Mouse (Mus musculus) c-Kit-positive CD71-positive TER-119-negative erythroid progenitor cells, embryonic 14.5 days (primary cell): ENCODE measurements at regions not wholly inside any gene's neighbourhood (a gene's known extent, or its start where the extent isn't known, plus 50 kb on each side); places are given as distances from the start of the nearest gene placed in this dataset.
"Not testable (repeated sequence)": the region's sequence is repeated elsewhere in the genome, so short reads cannot be mapped to it uniquely, and the experiment has no call there.

Experiments used
- DNase-seq: peaks from one replicate; pipeline ENCODE4 v3.0.0-alpha.2; 2013; ENCODE audit warnings: low read depth

DNA sequence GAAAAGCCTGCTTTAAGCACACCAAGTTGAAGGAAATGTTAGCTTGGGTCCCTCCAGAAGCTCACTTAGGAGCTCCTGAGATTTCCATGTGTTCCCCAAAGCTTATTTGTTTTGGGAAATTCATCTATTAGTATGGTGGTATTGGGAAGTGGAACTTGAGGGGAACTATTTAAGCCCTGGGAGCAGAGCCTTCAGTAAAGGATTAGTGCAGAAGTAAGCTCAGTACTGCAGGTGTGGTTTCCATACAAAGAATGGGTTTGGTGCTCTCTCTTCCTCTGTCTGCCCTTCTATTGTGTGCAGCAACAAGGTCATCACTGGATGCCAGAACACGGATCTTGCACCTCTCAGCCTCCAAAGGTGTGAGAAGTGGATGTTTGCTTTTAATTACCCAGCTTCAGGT, 57.2 kb downstream of the Foxa2 start:
- DNase-seq, result no peak

DNA sequence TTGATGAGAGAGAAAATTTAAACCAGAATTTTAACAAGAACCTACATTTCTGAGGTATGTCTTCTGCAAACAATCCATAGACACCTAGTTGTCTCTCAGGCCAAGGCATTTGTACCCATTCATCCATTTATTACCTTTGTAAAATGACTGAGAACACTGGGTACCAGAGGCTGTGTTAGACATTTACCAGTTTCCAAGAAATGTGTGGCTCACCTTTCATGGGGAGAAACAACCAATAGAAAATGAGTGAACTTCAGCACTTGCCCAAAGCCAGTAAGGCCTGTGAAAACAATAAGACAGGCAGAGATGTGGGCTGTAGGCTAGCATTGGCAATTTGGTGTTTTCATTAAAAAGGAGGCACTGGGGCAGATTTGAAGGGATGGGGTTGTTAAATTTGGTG, 58.2 kb downstream of the Foxa2 start:
- DNase-seq, result no peak

DNA sequence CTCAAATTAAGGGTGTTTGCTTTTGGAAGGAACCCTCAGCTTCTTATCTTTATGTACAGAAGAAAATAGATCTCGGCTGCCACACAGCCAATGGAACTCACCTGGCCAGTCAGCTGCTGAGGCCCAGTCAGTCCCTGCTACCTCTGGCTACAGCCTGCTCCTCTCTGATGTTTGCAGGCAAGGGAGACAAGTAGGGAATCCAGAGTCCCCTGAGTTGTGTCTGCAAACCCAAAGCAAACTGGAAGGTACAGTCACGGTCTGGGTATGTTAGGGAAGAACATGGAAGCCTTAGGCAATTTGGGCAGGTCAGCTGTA, 61.6 kb downstream of the Foxa2 start:
- DNase-seq, result no peak

DNA sequence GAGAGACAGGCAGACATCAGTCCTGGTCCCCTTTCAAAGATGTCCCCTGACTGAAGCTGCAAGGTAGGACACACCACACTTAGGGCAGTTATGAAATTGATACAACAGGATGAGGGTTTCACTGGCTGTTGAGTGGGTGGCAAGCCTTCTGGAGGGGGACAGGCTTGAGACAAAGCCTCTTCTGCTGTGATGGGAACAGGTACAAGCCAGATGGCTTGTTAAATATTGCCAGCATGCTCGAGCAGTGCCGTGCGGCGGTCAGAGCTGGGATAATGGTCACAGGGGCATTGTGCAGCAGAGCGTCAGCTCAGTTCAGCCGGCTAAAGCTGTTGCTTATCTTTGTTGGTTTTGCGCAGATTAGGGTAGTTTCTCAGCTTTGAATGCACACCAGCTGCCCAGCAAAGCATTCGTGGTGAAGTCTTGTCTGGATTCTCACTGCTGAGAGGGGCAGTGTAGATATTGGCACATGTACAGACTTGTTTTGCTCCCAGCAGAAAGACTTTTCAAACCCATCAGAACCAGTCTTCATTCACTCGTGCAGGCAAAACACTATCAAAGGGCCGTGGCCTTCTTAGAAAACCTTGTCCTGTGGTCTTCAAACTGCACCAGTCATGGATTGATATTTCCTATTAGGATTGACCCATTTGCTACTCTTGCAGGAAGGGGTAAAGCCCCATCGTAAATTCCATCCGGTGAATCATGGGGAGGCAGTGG, 62.1 kb downstream of the Foxa2 start:
- no peak for DNase-seq

DNA sequence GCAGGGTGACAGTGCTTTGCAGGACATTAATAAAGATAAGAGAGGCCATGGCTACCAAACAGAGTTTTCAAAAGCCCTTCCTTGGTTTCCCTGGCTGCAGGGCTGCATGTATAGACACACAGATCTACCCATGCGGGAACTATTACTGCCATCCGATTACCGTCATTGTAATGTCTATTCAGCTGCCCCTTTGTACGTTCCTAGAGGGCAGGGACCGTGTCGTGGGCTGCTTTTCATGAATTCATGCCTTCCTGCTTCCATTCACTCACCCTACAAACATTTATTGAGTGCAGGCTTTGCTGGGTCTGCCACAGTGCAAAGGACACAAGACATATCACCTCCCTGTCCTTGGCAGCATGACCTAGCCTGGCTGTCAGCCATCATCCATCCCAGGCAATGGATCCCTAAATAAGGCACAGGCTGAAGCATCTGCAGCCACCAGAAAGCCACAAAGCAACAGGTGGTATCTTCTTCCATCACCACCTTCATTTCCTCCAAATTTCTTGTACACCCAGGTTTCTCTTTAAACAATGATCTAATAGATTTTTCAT, 65.8 kb downstream of the Foxa2 start:
- DNase-seq, result no peak

DNA sequence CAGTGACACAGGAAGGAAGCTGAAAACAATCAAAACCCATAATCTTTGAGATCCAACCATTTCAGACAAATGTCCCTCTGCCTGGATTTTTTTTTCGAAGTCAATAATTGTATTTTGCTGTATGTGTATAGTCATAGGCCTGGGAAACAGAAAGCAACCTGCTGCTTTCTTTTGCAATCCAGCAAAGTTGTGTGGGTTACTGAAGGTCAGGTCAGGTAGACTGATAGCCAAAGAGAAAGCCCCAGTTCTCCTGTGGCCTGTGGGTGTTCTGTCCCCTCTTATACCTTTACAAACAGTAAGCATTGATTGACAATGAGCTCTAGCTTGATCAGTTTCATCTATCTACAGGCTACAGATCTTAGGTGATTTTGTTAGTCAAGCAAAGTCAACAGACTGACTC, 66.4 kb downstream of the Foxa2 start:
- no peak for DNase-seq

DNA sequence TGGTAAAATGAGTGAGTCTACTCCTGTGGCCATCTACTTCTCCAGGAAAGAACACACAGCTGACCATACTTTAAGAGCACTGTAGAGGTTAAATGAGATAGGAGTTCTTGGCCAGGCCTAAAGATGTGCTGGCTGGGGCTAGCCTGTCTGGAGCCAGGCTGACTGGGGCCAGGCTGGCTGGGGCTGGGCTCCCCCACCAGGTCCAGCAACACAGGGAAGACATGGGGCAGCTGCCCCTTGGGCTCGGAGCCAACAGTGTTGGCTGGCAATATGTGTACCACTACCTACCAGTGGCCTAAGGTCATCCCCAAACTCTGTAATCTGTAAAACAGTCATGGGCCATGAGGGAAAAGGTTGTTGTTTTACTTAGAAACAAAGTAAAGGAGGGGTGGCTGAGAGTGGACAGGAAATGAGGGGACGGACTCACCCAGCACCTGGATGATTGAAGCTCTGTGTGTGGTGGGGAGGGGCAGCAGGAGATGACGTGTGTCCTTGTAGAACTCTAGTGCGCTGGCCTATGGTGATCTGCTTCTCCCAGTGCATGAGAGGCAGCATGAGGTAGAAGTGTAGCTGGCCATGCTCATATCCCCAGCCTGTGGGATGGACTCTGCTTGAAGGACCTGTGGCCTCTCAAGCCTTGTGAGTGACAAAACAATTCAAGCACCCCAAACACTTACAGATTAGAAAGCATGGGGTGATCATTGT, 67.0 kb downstream of the Foxa2 start:
- DNase-seq, result no peak

DNA sequence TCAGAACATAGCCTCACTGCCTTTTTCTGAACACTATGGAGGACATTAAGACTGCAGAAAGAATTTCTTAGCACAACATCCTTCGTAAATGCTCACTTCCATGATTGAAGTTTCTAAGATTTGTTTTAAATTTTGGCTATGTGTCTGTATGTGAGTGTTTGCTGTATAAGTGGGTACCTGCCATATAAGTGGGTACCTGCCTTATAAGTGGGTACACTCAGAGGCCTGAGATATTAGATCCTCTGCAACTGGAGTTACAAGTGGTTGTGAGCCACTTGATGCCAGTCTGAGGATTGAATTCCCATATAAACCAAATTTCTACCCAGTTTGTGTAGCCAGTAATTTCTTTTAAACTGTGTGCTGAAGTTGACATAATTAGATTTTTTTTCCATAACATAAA, 67.8 kb downstream of the Foxa2 start:
- no peak for DNase-seq

DNA sequence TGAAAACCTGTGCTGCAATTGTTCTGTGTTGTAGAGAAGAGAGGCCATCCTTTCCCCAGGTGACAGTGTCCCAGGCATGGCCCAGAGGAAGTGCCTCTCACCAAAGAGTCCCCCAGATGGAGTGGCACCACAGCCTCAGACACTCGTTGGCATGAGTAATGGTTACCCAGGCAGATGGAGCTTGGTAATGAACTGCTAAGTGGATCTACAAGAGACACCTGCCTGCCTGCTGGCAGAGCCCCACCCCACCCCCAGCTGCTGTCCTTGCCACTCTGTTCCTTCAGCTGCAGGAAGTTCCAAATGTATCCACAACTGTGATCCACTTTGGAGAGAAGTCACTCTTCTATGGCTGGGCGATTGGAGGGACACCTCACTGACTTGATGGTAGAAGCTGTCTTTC, 72.0 kb downstream of the Foxa2 start:
- DNase-seq, result no peak

DNA sequence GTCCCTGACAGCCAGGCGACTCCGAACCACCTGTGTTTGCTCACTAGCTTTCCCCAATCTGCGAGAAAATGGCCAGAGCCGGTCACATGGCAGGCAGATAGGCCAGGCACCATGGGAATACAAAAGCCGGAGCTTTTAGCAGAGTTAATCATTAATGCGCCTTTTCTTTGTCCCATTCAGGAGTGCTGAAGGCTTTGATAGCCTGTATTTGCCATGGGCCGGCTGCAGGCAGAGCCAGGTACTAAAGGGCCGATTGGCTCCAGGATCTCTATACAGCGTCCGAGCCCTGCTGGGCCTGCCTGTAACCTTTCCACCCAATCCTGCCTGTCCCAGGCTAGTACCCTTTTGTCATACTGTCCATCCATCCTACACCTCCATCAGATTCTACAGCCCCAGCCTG, 78.1 kb downstream of the Foxa2 start:
- no peak for DNase-seq

DNA sequence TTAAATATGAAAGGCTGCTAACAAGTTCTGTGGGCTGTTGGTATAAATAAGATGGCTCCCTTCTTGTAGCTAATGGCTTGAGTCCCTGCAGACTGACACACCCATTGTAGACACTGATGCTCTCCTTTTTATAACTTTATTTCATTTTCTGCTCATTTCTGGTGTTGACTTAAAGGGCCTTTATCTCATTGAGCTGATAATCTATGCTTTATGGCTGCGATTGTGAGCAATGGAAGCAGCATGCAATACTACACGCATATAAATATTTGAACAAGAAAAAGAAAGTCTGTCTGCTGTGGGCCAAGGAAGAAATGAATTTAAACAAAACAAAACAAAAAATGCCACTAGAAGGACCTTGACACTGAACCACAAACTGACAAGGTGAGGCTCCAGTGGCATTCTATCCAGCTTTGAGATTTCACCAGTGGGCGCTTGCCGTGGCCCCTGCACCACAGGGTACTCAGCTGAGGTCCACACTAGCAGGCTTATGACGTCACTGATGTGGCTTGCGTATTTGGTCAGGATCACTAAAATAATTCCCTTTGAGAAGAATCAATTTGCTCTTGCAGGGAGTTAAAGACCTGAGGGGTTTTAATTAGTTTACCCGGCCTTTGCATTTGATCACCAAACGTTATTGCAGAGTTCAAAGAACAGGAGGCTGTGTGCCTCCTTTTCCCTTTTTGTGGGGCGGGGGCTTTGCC, 78.8 kb downstream of the Foxa2 start:
- DNase-seq, result no peak

DNA sequence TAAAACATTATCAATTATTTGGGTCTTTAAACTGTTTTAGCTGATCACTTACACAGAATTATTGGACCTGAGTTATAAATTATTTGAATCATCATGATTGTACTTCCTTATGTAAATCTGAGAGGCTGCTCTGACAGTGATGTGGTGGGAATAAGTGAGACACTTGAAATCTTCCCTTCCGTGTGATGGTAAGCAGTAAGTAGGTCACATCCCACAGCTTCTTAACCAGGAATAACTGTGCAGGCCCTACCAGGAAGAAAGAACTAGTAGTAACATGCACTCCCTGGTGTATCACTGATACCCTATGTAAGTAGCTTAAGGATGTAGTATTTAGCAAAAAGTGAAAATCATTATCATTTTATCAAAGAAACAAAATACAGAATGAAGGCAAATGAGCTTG, 83.5 kb downstream of the Foxa2 start:
- not testable (repeated sequence) for DNase-seq

DNA sequence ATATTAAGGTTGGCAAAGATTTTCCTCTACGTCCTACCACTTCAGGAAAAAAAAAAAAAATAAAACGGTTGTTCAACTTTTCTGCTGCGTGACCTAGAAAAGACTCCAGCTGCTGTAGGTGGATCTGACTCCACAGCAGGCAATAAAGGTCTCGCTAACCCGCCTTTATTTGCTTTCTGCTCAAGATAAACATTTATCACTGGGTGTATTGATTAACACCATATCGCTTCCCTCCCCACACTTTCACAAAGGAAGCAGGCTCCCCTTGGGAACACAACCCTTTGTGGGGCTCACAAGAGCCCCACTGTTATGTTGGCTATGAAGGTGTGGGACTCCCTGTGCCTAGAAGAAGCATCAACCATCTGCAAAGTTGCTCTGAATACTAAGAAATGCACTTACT, 85.1 kb downstream of the Foxa2 start:
- no peak for DNase-seq

DNA sequence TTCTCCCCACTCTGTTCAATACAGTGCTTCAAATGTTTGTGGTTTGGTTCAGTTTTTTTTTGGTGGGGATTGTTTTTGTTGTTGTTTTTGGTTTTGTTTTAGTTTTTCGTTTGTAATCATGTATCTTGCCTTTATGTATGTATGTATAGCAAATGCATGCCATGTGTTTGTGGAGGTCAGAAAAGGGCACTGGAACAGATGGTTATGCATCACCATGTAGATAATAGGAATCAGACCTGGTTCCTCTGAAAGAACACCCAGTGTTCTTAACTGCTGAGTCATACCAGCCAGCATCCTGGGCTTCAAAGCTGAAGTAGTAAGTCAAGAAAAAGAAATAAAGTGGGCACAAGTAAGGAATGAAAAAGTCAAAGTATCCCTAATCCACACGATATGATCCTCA, 92.6 kb downstream of the Foxa2 start:
- DNase-seq, result no peak

DNA sequence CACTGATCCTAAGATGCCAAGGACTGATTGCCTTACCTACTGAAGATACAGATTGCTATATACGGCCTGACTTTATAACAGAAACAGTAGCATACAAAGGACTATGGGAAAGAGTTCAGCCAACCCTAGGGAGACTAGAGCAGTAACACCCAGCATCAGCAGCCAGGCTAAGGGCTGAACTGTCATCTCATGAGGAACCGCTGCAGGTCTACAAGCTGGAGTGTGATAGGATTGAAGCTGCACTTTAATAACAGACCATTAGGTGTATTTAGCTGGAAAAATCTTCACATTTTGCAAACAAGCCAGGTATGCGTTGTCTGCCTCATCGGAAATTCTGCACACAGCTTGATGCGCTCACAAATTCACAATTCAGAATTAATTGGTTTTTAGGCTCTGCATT, 95.5 kb downstream of the Foxa2 start:
- DNase-seq, result no peak

DNA sequence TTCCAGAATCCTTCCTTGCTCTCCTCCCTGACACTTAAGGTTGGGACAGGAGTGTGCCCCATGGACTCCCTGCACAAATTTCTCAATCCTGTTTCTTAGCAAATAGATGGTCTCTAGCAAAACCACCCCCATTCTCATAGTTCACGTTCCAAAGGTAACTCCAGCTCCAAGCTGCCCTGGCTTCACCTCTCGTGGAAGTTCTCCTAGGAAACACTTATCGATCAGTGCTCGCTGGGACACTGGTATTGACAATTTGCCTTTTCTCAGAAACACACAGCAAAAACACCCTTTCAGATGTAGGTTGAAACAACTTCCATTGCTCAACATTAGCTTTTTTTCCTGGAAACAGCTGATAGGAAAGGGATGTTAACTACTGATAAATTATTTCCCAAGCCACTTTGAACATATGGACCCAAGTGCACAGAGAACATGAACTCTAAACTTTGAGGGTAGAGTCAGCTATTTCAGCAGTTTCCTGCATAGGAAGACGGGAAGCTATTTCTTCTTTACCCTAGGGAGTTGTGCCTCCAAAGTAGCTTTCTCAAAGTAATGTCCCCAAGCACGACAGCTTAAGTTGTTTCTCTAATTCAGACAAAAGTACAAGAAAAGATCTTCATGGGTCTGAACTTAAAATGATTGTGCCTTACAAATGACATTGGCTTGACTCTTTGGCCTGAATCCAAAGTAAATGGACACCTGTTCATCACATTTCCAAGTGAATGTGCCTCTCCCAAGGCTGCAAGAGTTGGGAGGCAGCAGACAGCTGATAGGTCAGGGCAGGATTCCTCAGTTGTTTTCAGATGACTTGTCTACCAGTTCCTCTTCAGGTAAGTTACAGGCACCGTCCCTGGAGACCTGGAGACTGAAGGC, 102.4 kb downstream of the Foxa2 start:
- DNase-seq, result no peak

DNA sequence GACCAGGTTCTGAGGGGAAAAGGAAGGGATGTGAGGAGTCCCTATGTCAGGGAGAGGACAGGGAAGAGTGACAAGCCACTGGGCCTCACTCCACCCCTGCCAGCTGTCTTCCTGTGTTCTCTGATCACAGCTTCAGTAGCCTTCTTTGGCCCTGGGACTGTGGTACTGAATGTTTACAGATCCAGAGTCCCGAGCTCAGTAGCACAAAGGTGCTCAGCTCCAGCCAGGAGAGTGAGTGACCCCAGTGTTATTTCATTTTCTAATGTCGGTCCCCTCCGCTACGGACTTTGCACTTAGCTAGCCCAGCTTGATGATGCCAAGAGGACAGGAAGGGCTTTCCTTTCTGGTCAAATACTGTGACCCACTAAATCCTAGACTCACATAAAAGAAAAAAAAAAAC, 104.2 kb downstream of the Foxa2 start:
- DNase-seq, result no peak

DNA sequence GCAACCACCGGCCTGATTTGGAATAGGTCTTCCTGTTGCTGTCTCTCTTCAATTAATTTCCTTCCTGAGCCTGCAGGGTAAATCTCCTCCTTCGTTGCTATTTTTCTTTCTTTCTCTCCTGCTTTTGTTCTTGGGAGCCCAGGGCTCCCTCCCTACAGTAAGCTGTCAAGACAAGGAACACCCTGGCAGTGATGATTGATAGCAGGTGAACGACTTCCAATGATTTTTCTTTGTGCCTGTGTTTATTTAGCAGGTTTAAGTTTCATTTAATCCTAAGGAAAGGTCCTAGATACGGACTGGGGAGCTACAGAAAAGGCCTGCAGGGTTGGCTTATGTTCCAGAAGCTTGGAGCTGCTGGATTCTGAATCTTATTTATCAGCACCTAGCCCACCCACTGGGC, 105.5 kb downstream of the Foxa2 start:
- DNase-seq, result no peak

DNA sequence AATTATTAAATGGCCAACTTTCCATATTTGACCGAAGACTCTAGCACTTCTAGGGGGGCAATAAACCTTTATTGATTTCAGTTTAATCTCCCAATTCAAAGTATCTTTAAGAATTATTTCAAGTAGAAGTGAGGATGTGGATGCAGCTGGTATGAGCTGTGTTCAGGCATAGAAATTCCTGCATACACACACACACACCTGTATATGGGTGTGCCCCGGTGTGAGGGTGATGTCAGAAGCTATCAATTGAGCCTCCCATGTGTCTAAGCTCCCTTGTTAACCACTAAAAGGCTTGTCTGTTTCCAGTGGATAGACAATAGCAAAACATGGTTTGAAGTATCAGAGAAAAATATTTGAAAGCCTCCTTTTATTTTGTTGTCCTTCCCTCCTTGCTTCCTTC, 114.3 kb downstream of the Foxa2 start:
- DNase-seq, result no peak

DNA sequence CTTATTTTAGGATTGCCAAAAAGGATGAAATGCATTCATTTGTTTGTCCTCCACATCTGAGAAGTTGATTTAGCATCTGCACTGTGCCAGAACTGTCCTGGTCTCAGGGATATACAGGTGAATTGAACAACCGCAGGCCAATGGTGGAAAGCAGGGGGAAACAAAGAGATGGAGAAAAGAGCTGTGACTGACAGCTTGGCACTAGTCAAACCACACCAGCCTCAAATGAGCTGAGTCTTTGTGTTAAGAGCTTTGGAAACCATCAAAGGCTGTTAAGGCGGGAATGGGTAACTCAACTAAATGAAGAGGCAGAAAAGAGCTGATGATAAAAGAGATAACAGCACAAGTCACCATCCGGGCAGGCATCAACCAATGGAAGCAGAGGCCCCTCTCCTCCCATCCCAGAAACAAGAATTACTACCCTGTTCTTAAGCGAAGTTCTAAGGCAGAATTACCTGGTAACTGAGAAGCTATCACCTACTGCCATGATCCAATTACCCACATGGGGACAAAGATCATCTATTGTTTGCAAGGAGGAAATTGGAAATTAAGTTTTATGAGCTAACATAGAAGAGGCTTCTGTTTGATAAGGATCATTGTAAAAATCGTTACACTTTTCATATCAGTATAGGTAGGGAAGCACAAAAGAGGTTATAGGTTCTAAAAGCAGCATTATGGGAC, 117.6 kb downstream of the Foxa2 start:
- no peak for DNase-seq

DNA sequence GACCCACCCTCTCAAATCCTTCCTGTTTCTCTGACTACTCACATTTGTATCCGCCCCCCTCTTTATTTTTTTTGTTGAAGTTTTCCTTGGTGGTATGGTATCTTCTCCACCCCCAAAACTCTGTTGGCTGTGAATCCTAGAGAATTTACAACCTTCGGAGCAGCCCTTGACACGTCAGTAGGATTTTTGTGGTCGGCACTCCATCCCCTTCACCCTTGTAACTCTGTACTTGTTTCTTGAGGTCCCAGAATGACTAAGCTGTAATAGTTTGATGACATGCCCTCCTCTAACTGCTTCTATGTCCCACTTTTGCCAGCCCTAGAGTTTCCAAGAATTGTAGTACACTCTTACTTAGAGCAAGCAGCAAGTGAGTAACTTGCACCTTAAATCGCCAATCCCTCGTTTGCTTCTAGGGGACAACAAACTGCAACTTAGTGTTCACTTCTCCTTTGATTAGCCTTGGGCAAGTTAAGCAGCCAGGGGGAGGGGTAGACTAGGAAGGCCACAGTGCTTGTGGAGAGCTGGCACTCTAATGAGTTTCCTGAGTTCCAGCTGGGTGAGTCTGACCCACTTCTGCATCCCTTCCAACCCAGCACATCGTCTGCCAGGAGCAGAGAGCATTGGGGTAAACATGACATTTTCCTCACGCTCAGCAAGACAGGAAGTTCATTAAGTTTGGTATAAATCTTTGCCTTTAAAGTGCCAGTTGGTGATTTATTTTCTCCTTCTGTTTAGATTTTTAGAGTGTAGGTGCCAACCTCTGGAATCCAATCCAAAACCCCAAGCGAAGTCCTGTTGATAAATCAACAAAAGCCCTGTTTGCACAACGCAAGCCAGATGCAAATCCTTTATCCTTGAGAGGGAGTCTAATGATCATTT, 118.7 kb downstream of the Foxa2 start:
- no peak for DNase-seq
